Mouse (Mus musculus) fibroblast of lung, adult 2 months (primary cell): ENCODE measurements around the gene Pcyt1b.

Source experiments
- DNase-seq: peaks from one replicate; pipeline ENCODE4 v3.0.0-alpha.2; 2011; ENCODE audit warnings: low read depth

Gene Pcyt1b

GRCm38 (mm10) chrX:93732975-93733748 lies 78.5 kb downstream of the Pcyt1b start:
- DNase-seq, result no peak

GRCm38 (mm10) chrX:93749165-93749564 lies 94.5 kb downstream of the Pcyt1b start:
- no peak for DNase-seq

GRCm38 (mm10) chrX:93750566-93750965 lies 95.9 kb downstream of the Pcyt1b start:
- DNase-seq, result no peak

GRCm38 (mm10) chrX:93755210-93755842 lies 100.7 kb downstream of the Pcyt1b start:
- DNase-seq, result no peak

- DNase-seq, result no peak
Measured at GRCm38 (mm10) chrX:93756867-93757455, 102.3 kb downstream of the Pcyt1b start.

GRCm38 (mm10) chrX:93760770-93761169 lies 106.1 kb downstream of the Pcyt1b start:
- no peak for DNase-seq

GRCm38 (mm10) chrX:93789562-93789961 lies 134.9 kb downstream of the Pcyt1b start:
- no peak for DNase-seq

- no peak for DNase-seq
Measured at GRCm38 (mm10) chrX:93793168-93793567, 138.5 kb downstream of the Pcyt1b start.
